Mouse (Mus musculus) liver, embryonic 14.5 days (tissue): ENCODE results near the gene Tmem238.

Experiments used
- CTCF ChIP-seq: IDR thresholded peaks from 2 replicates; pipeline ENCODE4 v1.5.1; 2016; ENCODE audit warnings: antibody characterized with exemption, low read depth, control low read depth
- EP300 ChIP-seq: IDR thresholded peaks from 2 replicates; pipeline ENCODE4 v1.6.1; 2016; ENCODE audit warnings: antibody characterized with exemption, low read depth

DNA sequence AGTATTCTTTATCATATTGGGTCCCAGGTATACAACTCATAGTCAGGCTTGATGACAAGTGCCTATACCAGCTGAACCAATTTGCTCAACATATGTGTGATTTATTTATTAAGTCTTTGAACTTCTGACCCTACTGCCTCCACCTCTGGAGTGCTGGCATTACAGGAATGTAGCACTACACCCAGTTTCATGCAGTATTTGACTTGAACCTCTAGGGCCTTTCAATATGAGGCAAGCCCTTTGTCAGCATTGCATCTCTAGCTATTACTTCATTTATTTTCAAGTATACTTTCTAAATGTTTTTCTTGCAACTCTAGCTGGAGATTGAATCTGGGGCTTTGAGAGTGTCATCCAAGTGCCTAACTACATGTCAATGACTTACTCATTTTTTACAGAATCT is 12.8 kb upstream of the Tmem238 start:
- no peak for TF ChIP-seq CTCF
- no peak for TF ChIP-seq EP300
